Mouse (Mus musculus) cerebellum, adult 2 months (tissue): ENCODE data around the gene Hnrnpul2. TPM values are rescaled to one million over a fixed set of nuclear protein-coding genes. Genes with fewer than 3 reads are reported as not detected.

Experiments used
- DNase-seq, 2 experiments: peaks; one replicate each; pipeline ENCODE4 v3.0.0; 2021
- H3K27ac ChIP-seq: fragments of 200-500 bp; 2 replicates; pipeline ENCODE4 v1.5.1; 2012; ENCODE audit warnings: low read length, control low read depth, inconsistent platforms; ENCODE audit not compliant: insufficient read depth
- H3K27me3 ChIP-seq: fragments of 200-500 bp; 2 replicates; pipeline ENCODE4 v1.6.1; 2012; ENCODE audit warnings: inconsistent platforms, mild to moderate bottlenecking, low read length, moderate library complexity; ENCODE audit not compliant: control insufficient read depth, insufficient read depth
- H3K4me1 ChIP-seq: fragments of 200-500 bp; 2 replicates; pipeline ENCODE4 v1.6.1; 2011; ENCODE audit warnings: low read length; ENCODE audit not compliant: control insufficient read depth, insufficient read depth
- H3K4me3 ChIP-seq: fragments of 200-500 bp; replicated peaks from 2 replicates; pipeline ENCODE3; 2011; ENCODE audit warnings: mild to moderate bottlenecking, low read depth, low read length, control low read depth; ENCODE audit not compliant: insufficient read depth
- CTCF ChIP-seq: fragments of 200-500 bp; IDR thresholded peaks from 2 replicates; pipeline ENCODE4 v1.5.1; 2011; ENCODE audit warnings: low read depth, mild to moderate bottlenecking, control low read depth, low read length, moderate library complexity, borderline replicate concordance; ENCODE audit not compliant: insufficient read depth
- POLR2A ChIP-seq: fragments of 200-500 bp; IDR thresholded peaks from 2 replicates; pipeline ENCODE4 v1.6.1; 2011; ENCODE audit warnings: low read length, control low read depth, borderline replicate concordance; ENCODE audit not compliant: insufficient read depth
- WGBS: fragments of 180-500 bp; shearing (Covaris S2); methylation state at CpG from one replicate; pipeline ENCODE4 v1.1.7; 2018; 5-methylcytosine and 5-hydroxymethylcytosine counted together
- polyA plus RNA-seq: library from polyadenylated mRNA; depleted of rRNA; stranded (reverse); fragments of >200 nt; gene quantifications from 2 replicates; pipeline ENCODE4 v1.2.3, GENCODE M21; 2012; rRNA removed

The Hnrnpul2 gene
- polyA plus RNA-seq, 1 experiment: 97.7 TPM

DNA sequence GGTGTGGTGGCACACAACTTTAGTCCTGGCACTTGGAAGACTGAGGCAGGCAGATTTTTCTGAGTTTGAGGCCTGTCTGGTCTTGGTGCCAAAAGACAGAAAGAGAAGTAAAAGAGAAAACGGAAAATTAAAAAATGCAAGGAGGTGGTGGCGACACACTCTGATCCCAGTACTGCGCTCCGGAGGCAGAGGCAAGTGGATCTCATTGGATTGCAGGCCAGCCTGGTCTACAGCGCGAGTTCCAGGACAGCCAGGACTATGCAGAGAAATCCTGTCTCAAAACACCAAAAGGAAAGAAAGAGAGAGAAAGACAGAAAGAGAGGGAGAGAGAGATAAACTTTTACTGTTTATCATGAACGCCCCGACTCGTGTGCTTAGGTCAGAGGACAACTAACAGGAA lies 51.0 kb downstream of the Hnrnpul2 start:
- Histone ChIP-seq H3K4me1 (no peaks in the 10 kb centered on the region; the same call in 1 of the 2 replicates), H3K27ac (no peak overlapping the region), H3K27me3 (no peaks in the 10 kb centered on the region), H3K4me3 (peak overlapping the region; percentile 75)
- TF ChIP-seq CTCF (no peak), POLR2A (no peak)
- 45% methylated on average over 9 of the region's 9 CpGs for WGBS
- no peak for DNase-seq

DNA sequence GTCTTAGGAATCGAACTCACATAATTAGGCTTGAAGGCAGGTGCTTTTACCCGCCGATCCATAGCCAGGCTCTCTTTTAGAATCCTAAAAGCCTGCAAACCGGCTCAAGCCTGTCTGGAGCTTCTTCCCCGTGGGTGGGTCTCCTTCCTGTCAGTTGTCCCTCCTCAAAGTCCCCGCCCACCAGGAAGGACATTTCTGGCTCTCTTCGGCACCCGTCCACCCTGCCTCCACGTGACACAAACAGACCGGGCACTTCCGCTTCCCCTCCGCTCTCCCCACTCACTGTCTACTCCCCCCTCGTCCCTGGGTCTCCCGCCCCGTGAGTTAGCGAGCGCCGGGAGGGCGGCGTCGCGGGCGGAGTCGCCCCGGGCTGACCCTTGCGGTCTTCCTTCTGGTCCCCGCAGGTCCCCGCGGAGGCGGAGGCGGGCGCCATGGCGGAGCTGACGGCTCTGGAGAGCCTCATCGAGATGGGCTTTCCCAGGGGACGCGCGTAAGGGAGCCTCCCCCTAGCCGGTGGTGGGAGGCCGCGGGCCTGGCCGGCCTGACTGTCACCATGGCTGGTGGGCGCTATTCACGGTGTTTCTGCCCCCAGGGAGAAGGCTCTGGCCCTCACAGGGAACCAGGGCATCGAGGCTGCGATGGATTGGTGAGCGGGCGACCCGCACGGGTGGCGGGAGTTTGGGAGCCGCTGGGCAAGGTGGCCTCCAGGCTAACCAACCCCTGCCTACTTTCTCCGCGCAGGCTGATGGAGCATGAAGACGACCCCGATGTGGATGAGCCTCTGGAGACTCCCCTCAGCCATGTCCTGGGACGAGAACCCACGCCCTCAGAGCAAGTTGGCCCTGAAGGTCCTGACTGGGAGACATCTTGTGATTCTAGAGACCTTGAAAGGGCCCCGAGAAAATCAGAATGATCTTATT lies 51.7 kb downstream of the Hnrnpul2 start, which contains the start of gene Ubxn1:
TSS of gene Ubxn1 (plus strand) at position 230 of the 920 bp plus-strand sequence.
- TF ChIP-seq CTCF (no peak), POLR2A (peak; percentile 42; the same call in 1 of the 2 replicates)
- H3K4me3 ChIP-seq: peak within 1 kb of the TSS; percentile 75
- peak; percentile 97 to 98 for DNase-seq
- WGBS: under 1% methylated on average over 59 of the region's 59 CpGs
- H3K27ac ChIP-seq: peak within 1 kb of the TSS; percentile 54; the same call in 1 of the 2 replicates
- no peaks in the 10 kb centered on the region; the same call in 1 of the 2 replicates for H3K4me1 ChIP-seq
- no peaks in the 10 kb centered on the region for H3K27me3 ChIP-seq

DNA sequence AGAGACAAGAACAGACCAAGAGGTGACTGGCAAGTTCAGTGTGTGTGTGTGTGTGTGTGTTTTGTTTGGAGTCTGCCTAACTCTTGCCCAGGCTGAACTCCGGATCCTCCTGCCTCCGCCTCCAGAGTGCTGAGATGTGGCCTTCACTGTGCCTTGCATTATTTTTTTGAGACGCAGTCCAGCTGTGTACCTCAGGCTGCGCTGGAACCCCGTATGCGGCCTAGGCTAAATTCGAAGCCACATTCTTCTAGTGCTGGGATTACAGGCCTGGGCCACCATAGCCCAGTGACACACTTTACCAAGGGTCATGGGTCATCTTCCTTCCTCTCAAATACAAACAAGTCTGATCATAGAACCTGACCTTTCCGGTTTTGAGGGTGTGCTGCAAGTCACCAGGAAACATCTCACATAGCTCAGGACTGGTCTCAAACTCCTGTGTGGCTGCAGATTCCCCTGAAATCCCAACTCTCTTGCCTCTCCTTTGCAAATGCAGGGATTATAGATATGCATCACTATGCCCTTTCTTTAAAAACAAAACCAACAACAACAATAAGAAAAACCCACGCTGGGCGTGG lies 52.5 kb downstream of the Hnrnpul2 start:
- Histone ChIP-seq H3K4me3 (peak overlapping the region; percentile 75), H3K27ac (no peak overlapping the region), H3K4me1 (no peaks in the 10 kb centered on the region; the same call in 1 of the 2 replicates), H3K27me3 (no peaks in the 10 kb centered on the region)
- WGBS: 72% methylated on average over 10 of the region's 10 CpGs
- TF ChIP-seq CTCF (no peak), POLR2A (no peak)
- DNase-seq: no peak

DNA sequence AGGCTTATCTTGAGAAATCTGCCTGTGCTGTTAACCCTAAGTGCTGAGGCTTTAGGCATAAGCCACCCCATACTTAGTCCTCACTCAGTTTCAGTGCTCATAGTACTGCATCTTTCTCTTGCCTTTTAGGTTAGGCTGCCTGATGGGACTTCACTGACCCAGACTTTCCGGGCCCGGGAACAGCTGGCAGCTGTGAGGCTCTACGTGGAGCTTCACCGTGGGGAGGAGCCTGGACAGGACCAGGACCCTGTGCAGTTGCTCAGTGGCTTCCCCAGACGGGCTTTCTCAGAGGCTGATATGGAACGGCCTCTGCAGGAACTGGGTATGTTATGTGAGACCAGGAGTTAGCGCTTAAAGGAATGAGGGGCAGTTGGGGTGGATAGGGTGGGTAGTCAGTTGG lies 55.2 kb downstream of the Hnrnpul2 start:
- Histone ChIP-seq H3K27ac (no peak overlapping the region), H3K4me3 (no peak overlapping the region), H3K4me1 (no peaks in the 10 kb centered on the region; the same call in 1 of the 2 replicates), H3K27me3 (no peaks in the 10 kb centered on the region)
- 85% methylated on average over 7 of the region's 7 CpGs for WGBS
- DNase-seq: no peak
- TF ChIP-seq CTCF: no peak
- no peak for TF ChIP-seq POLR2A

DNA sequence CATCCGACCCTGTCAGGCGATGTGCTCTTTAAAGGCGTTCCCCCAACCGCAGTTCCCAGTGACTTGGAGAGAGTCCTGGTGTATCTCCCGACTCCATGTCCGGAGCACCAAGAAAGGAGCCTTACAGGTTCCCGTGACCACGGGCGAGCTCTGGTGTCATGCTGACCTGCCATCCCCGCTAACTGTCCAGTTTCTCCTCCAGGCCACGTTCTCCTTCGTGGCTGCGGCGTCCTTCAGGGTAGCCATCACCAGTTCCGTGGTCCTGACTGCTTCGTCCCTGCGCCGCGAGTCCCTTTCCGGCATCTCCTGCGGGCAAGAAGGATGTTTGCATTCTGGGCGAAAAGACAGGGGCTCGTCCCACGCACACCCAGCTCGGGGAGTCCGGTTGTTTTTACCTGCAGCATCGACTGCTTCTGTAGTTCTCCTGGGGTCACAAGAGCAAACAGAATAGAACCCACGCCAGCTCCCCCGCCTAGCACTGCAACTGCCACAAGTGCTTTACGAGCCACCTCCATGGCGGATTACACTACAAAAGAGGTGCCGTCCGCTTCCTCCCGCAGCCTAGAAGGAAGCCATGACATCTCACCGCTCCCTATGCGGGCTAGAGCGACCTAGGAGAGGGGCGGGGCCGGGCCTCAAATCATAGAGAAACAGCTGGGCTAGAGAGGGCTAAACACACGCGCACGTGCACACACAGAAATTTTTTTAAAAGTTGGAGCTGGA lies 60.7 kb downstream of the Hnrnpul2 start, which contains the start of gene Uqcc3:
TSS of gene Uqcc3 (minus strand) at position 613 of the 723 bp plus-strand sequence.
- WGBS: under 1% methylated on average over 42 of the region's 42 CpGs
- no peak for TF ChIP-seq CTCF
- peak; percentile 74 for TF ChIP-seq POLR2A
- peak within 1 kb of the TSS; percentile 62 for H3K27ac ChIP-seq
- peak; percentile 89 to 91 for DNase-seq
- H3K27me3 ChIP-seq: no peaks in the 10 kb centered on the region
- H3K4me1 ChIP-seq: no peaks in the 10 kb centered on the region
- peak within 1 kb of the TSS; percentile 98 for H3K4me3 ChIP-seq

DNA sequence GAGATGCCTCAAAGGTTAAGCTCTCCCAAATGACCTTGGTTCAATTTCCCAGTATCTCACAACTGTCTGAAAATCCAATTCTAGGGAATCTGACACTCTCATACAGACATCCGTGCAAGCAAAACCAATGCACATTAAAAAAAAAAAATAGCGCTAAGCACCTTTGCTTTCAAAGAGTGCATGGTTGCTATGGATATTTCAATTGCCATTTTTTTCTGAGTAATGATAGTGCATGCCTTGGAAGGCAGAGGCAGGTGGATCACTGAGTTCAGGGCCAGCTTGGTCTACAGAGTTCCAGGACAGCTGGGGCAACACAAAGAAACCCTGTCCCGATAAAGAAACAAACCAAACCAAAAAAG lies 61.2 kb downstream of the Hnrnpul2 start:
- H3K27ac ChIP-seq: no peak overlapping the region
- H3K4me1 ChIP-seq: no peaks in the 10 kb centered on the region
- H3K4me3 ChIP-seq: peak overlapping the region; percentile 98
- no peak for TF ChIP-seq POLR2A
- TF ChIP-seq CTCF: no peak
- WGBS: 4% methylated on average over 3 of the region's 3 CpGs
- no peaks in the 10 kb centered on the region for H3K27me3 ChIP-seq
- DNase-seq: no peak

DNA sequence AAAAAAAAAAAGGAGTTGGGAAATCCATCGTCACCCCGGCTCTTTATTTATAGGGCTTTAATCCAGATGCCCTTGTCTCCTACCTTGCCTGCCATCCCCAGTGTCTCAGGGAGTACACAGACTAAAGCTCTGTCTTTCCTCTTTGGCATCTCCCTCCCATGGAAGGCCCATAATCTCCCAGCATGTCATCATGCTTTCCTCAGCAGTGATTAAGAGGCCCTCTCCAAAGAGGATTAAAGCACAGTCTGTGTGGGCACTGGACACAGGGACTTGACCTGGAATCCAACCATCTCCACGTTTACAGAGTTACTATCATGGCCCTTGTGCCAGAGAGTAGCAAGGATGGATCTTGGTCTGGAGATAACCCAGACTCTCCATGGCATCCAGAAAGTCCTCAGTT lies 63.8 kb downstream of the Hnrnpul2 start, which contains the start of the genes Lbhd1 and Gm49403:
TSS of gene Lbhd1 (plus strand) at position 117 of the 400 bp plus-strand sequence.
TSS of gene Gm49403 (plus strand) at position 315 of the 400 bp plus-strand sequence.
- Histone ChIP-seq H3K4me3 (no peak within 1 kb of the TSS), H3K27ac (no peak within 1 kb of the TSS), H3K4me1 (0 out of 2 replicates have a peak, but pooled peaks cover 3% of the 10 kb centered on the region), H3K27me3 (no peaks in the 10 kb centered on the region)
- TF ChIP-seq CTCF: no peak
- TF ChIP-seq POLR2A: no peak
- WGBS: 71% methylated on average over 3 of the region's 3 CpGs
- no peak for DNase-seq

Other genes starting within 250 kb of the Hnrnpul2 start
- 18.2 and 19.1 TPM in 2 replicates for gene Slc22a8, start 228.8 kb upstream of the Hnrnpul2 start, polyA plus RNA-seq
- gene Slc22a6, start 202.0 kb upstream of the Hnrnpul2 start, polyA plus RNA-seq: 2.5 and 3.9 TPM in 2 replicates
- 0.63 and 0.88 TPM in 2 replicates for gene Chrm1, start 156.2 kb upstream of the Hnrnpul2 start, polyA plus RNA-seq
- 214 and 221 TPM in 2 replicates for gene Slc3a2, start 96.6 kb upstream of the Hnrnpul2 start, polyA plus RNA-seq
- 55.5 and 57.6 TPM in 2 replicates for gene Wdr74, start 84.2 kb upstream of the Hnrnpul2 start, polyA plus RNA-seq
- 0.33 and 0.65 TPM in 2 replicates for gene 1700092M07Rik, start 79.3 kb upstream of the Hnrnpul2 start, polyA plus RNA-seq
- gene Stx5a, start 78.6 kb upstream of the Hnrnpul2 start, polyA plus RNA-seq: 116 and 119 TPM in 2 replicates
- gene Nxf1, start 62.9 kb upstream of the Hnrnpul2 start, polyA plus RNA-seq: 134 and 135 TPM in 2 replicates
- gene Tmem223, start 49.0 kb upstream of the Hnrnpul2 start, polyA plus RNA-seq: 169 and 170 TPM in 2 replicates
- 15.9 and 20.2 TPM in 2 replicates for gene Tmem179b, start 45.5 kb upstream of the Hnrnpul2 start, polyA plus RNA-seq
- 14.1 and 15.6 TPM in 2 replicates for gene Taf6l, start 33.6 kb upstream of the Hnrnpul2 start, polyA plus RNA-seq
- gene Polr2g, start 21.4 kb upstream of the Hnrnpul2 start, polyA plus RNA-seq: 155 and 157 TPM in 2 replicates
- 3.7 and 3.8 TPM in 2 replicates for gene Zbtb3, start 17.5 kb upstream of the Hnrnpul2 start, polyA plus RNA-seq
- gene Ttc9c, start 677 bp upstream of the Hnrnpul2 start, polyA plus RNA-seq: 34.4 and 36.0 TPM in 2 replicates
- gene AC129217.1, start 9.8 kb downstream of the Hnrnpul2 start, polyA plus RNA-seq: not detected in 2 replicates
- 148 and 155 TPM in 2 replicates for gene Bscl2, start 17.5 kb downstream of the Hnrnpul2 start, polyA plus RNA-seq
- gene Gng3, start 19.2 kb downstream of the Hnrnpul2 start, polyA plus RNA-seq: 218 and 236 TPM in 2 replicates
- 0.78 and 0.85 TPM in 2 replicates for gene Lrrn4cl, start 30.8 kb downstream of the Hnrnpul2 start, polyA plus RNA-seq
- gene Ubxn1, start 51.5 kb downstream of the Hnrnpul2 start, polyA plus RNA-seq: 117 and 134 TPM in 2 replicates
- 69.3 and 76.7 TPM in 2 replicates for gene Uqcc3, start 60.9 kb downstream of the Hnrnpul2 start, polyA plus RNA-seq
- gene Lbhd1, start 63.7 kb downstream of the Hnrnpul2 start, polyA plus RNA-seq: 3.8 and 5.1 TPM in 2 replicates
- not detected in 2 replicates for gene Gm49403, start 63.9 kb downstream of the Hnrnpul2 start, polyA plus RNA-seq
- gene 1810009A15Rik, start 68.8 kb downstream of the Hnrnpul2 start, polyA plus RNA-seq: 43.7 and 45.9 TPM in 2 replicates
- not detected in 2 replicates for gene Gm49416, start 68.9 kb downstream of the Hnrnpul2 start, polyA plus RNA-seq
- gene Ints5, start 73.0 kb downstream of the Hnrnpul2 start, polyA plus RNA-seq: 17.7 and 18.0 TPM in 2 replicates
- gene Ganab, start 78.1 kb downstream of the Hnrnpul2 start, polyA plus RNA-seq: 105 and 116 TPM in 2 replicates
- gene B3gat3, start 100.4 kb downstream of the Hnrnpul2 start, polyA plus RNA-seq: 224 and 238 TPM in 2 replicates
- gene Rom1, start 109.3 kb downstream of the Hnrnpul2 start, polyA plus RNA-seq: 24.1 and 24.2 TPM in 2 replicates
- gene Eml3, start 109.5 kb downstream of the Hnrnpul2 start, polyA plus RNA-seq: 40.2 and 45.0 TPM in 2 replicates
- gene Mta2, start 121.9 kb downstream of the Hnrnpul2 start, polyA plus RNA-seq: 30.9 and 33.9 TPM in 2 replicates
- 20.5 and 20.8 TPM in 2 replicates for gene Tut1, start 133.8 kb downstream of the Hnrnpul2 start, polyA plus RNA-seq
- 263 and 281 TPM in 2 replicates for gene Eef1g, start 147.0 kb downstream of the Hnrnpul2 start, polyA plus RNA-seq
- 5.3 and 5.8 TPM in 2 replicates for gene Ahnak, start 169.3 kb downstream of the Hnrnpul2 start, polyA plus RNA-seq